Mouse (Mus musculus): ENCODE data around the gene Cldn2. TPM values are rescaled to one million over a fixed set of nuclear protein-coding genes. Genes with fewer than 3 reads are reported as not detected.
A peak's percentile ranks its signal among the peaks of the same experiment; 100 is the strongest.

The Cldn2 gene
- polyA plus RNA-seq, 2 experiments, result 0.25 to 0.65 TPM

- H3K4me1 ChIP-seq (ENCODE audit: control insufficient read depth, insufficient read depth, low read length), result no peaks in the 10 kb centered on the region
- no peak overlapping the region for H3K27ac ChIP-seq (replicated peaks; ENCODE audit: low read depth, low read length)
- no peak for TF ChIP-seq POLR2A (IDR thresholded peaks at IDR 0.05; ENCODE audit: borderline replicate concordance, extremely low read depth, insufficient read depth, insufficient read length)
- no peaks in the 10 kb centered on the region for H3K9me3 ChIP-seq (ENCODE audit: control insufficient read depth, low read length)
- H3K27me3 ChIP-seq (ENCODE audit: control insufficient read depth, insufficient read depth, low read length), result no peaks in the 10 kb centered on the region; the same call in 1 of the 2 replicates
- no peaks in the 10 kb centered on the region for H3K36me3 ChIP-seq (ENCODE audit: control insufficient read depth, insufficient read depth, low read length)
- no peak overlapping the region for H3K4me3 ChIP-seq (replicated peaks; ENCODE audit: low read length)
- no peak for DNase-seq (ENCODE audit: low spot score)
- H3K4me2 ChIP-seq (replicated peaks; ENCODE audit: low read depth, low read length, severe bottlenecking), result no peak overlapping the region
- WGBS, result 42% methylated on average over 3 of the region's 3 CpGs
- ATAC-seq (ENCODE audit: low FRiP score, low read depth), result no peak
- no peak overlapping the region for H3K9ac ChIP-seq (ENCODE audit: low read depth, low read length, severe bottlenecking)
These were observed 19.6 kb upstream of the Cldn2 start for GRCm38 (mm10) chrX:139780988-139781387.

GRCm38 (mm10) chrX:139781563-139781962, 19.1 kb upstream of the Cldn2 start:
- H3K4me1 ChIP-seq (ENCODE audit: control insufficient read depth, insufficient read depth, low read length), result no peaks in the 10 kb centered on the region
- DNase-seq (ENCODE audit: low spot score) (no peak), ATAC-seq (ENCODE audit: low FRiP score, low read depth) (no peak)
- no peak for TF ChIP-seq POLR2A (IDR thresholded peaks at IDR 0.05; ENCODE audit: borderline replicate concordance, extremely low read depth, insufficient read depth, insufficient read length)
- no peak overlapping the region for H3K4me2 ChIP-seq (replicated peaks; ENCODE audit: low read depth, low read length, severe bottlenecking)
- H3K27ac ChIP-seq (replicated peaks; ENCODE audit: low read depth, low read length), result no peak overlapping the region
- H3K9me3 ChIP-seq (ENCODE audit: control insufficient read depth, low read length), result no peaks in the 10 kb centered on the region
- H3K27me3 ChIP-seq (ENCODE audit: control insufficient read depth, insufficient read depth, low read length), result no peaks in the 10 kb centered on the region; the same call in 1 of the 2 replicates
- no peaks in the 10 kb centered on the region for H3K36me3 ChIP-seq (ENCODE audit: control insufficient read depth, insufficient read depth, low read length)
- H3K4me3 ChIP-seq (replicated peaks; ENCODE audit: low read length), result no peak overlapping the region
- no peak overlapping the region for H3K9ac ChIP-seq (ENCODE audit: low read depth, low read length, severe bottlenecking)
- WGBS, result 75% methylated on average over 2 of the region's 4 CpGs

GRCm38 (mm10) chrX:139782278-139783044, 18.2 kb upstream of the Cldn2 start, which contains the start of gene Ripply1:
Gene Ripply1, minus strand, starts transcription at chrX:139782353.
- WGBS, result 42% methylated on average over 6 of the region's 6 CpGs
- Histone ChIP-seq H3K27ac (replicated peaks; ENCODE audit: low read depth, low read length) (no peak within 1 kb of the TSS), H3K27me3 (ENCODE audit: control insufficient read depth, insufficient read depth, low read length) (no peaks in the 10 kb centered on the region; the same call in 1 of the 2 replicates), H3K36me3 (ENCODE audit: control insufficient read depth, insufficient read depth, low read length) (no peaks in the 10 kb centered on the region), H3K4me3 (replicated peaks; ENCODE audit: low read length) (no peak within 1 kb of the TSS), H3K9ac (ENCODE audit: low read depth, low read length, severe bottlenecking) (no peak within 1 kb of the TSS), H3K4me2 (replicated peaks; ENCODE audit: low read depth, low read length, severe bottlenecking) (no peak within 1 kb of the TSS), H3K4me1 (ENCODE audit: control insufficient read depth, insufficient read depth, low read length) (no peaks in the 10 kb centered on the region), H3K9me3 (ENCODE audit: control insufficient read depth, low read length) (no peaks in the 10 kb centered on the region)
- no peak for DNase-seq (ENCODE audit: low spot score)
- no peak for ATAC-seq (ENCODE audit: low FRiP score, low read depth)
- no peak for TF ChIP-seq POLR2A (IDR thresholded peaks at IDR 0.05; ENCODE audit: borderline replicate concordance, extremely low read depth, insufficient read depth, insufficient read length)

GRCm38 (mm10) chrX:139783045-139783422, 17.6 kb upstream of the Cldn2 start:
- Histone ChIP-seq H3K9ac (ENCODE audit: low read depth, low read length, severe bottlenecking) (no peak overlapping the region), H3K36me3 (ENCODE audit: control insufficient read depth, insufficient read depth, low read length) (no peaks in the 10 kb centered on the region), H3K9me3 (ENCODE audit: control insufficient read depth, low read length) (no peaks in the 10 kb centered on the region), H3K4me1 (ENCODE audit: control insufficient read depth, insufficient read depth, low read length) (no peaks in the 10 kb centered on the region), H3K27ac (replicated peaks; ENCODE audit: low read depth, low read length) (no peak overlapping the region), H3K27me3 (ENCODE audit: control insufficient read depth, insufficient read depth, low read length) (no peaks in the 10 kb centered on the region; the same call in 1 of the 2 replicates), H3K4me2 (replicated peaks; ENCODE audit: low read depth, low read length, severe bottlenecking) (no peak overlapping the region), H3K4me3 (replicated peaks; ENCODE audit: low read length) (no peak overlapping the region)
- no peak; the same call in 1 of the 2 replicates for ATAC-seq (ENCODE audit: low FRiP score, low read depth)
- TF ChIP-seq POLR2A (IDR thresholded peaks at IDR 0.05; ENCODE audit: borderline replicate concordance, extremely low read depth, insufficient read depth, insufficient read length), result no peak
- 58% methylated on average over 3 of the region's 3 CpGs for WGBS
- peak; percentile 31 for DNase-seq (ENCODE audit: low spot score)

- Histone ChIP-seq H3K36me3 (ENCODE audit: control insufficient read depth, insufficient read depth, low read length) (no peaks in the 10 kb centered on the region), H3K4me1 (ENCODE audit: control insufficient read depth, insufficient read depth, low read length) (no peaks in the 10 kb centered on the region), H3K27ac (replicated peaks; ENCODE audit: low read depth, low read length) (no peak overlapping the region), H3K4me2 (replicated peaks; ENCODE audit: low read depth, low read length, severe bottlenecking) (no peak overlapping the region), H3K9me3 (ENCODE audit: control insufficient read depth, low read length) (no peaks in the 10 kb centered on the region), H3K4me3 (replicated peaks; ENCODE audit: low read length) (no peak overlapping the region), H3K9ac (ENCODE audit: low read depth, low read length, severe bottlenecking) (no peak overlapping the region), H3K27me3 (ENCODE audit: control insufficient read depth, insufficient read depth, low read length) (no peaks in the 10 kb centered on the region; the same call in 1 of the 2 replicates)
- 38% methylated on average over 1 of the region's 1 CpGs for WGBS
- no peak for TF ChIP-seq POLR2A (IDR thresholded peaks at IDR 0.05; ENCODE audit: borderline replicate concordance, extremely low read depth, insufficient read depth, insufficient read length)
- ATAC-seq (ENCODE audit: low FRiP score, low read depth) (no peak), DNase-seq (ENCODE audit: low spot score) (no peak)
These were observed 14.9 kb upstream of the Cldn2 start for GRCm38 (mm10) chrX:139785764-139786163.
